9 mouse cellular contexts compared by ENCODE assay signal in genomic region chr13:47277000-47277823, GRCm38 (mm10).
DNase-seq lines count a peak whose midpoint lies in the region; ATAC-seq and TF ChIP-seq lines count a peak whose summit lies in the region.
"Had no signal": no experiment of that assay in that cellular context is flagged by ENCODE, and none has a peak within 500 bp of the region (broad histone marks: within the 10 kb centered on the region; RNA-seq: fewer than 3 reads in every experiment).

No protein-coding gene starts in this region.

- 24% methylated on average over 13 of the region's 13 CpGs for WGBS in midbrain, embryonic 11.5 days
- WGBS in midbrain, embryonic 13.5 days: 21% methylated on average over 13 of the region's 13 CpGs
- WGBS in heart, embryonic 11.5 days (ENCODE audit: insufficient replicate concordance): 13% methylated on average over 13 of the region's 13 CpGs

- H3K4me2 ChIP-seq in midbrain, embryonic 11.5 days: no peak overlapping the region
- H3K4me2 ChIP-seq in midbrain, embryonic 13.5 days (replicated peaks): no peak overlapping the region
- H3K4me2 ChIP-seq in heart, embryonic 11.5 days: peak overlapping the region; percentile 15

- no peak overlapping the region for H3K9ac ChIP-seq in midbrain, embryonic 11.5 days (ENCODE audit: low read length)
- H3K9ac ChIP-seq in midbrain, embryonic 13.5 days (replicated peaks): no peak overlapping the region
- no peak overlapping the region for H3K9ac ChIP-seq in heart, embryonic 11.5 days (ENCODE audit: low read depth, low read length)

- H3K27me3 ChIP-seq in midbrain, embryonic 11.5 days (ENCODE audit: control insufficient read depth, insufficient read depth, low read length): no peaks in the 10 kb centered on the region
- no peaks in the 10 kb centered on the region for H3K27me3 ChIP-seq in midbrain, embryonic 13.5 days
- H3K27me3 ChIP-seq in heart, embryonic 11.5 days (ENCODE audit: control insufficient read depth, insufficient read depth, low read length): no peaks in the 10 kb centered on the region
- H3K27me3 ChIP-seq: Patski had no signal

- no peak for TF ChIP-seq CTCF in left cerebral cortex, adult 2 months (IDR thresholded peaks at IDR 0.05)

- no peaks in the 10 kb centered on the region for H3K9me3 ChIP-seq in midbrain, embryonic 11.5 days (ENCODE audit: control insufficient read depth, low read length)
- no peaks in the 10 kb centered on the region for H3K9me3 ChIP-seq in midbrain, embryonic 13.5 days
- H3K9me3 ChIP-seq in heart, embryonic 11.5 days (replicated peaks; ENCODE audit: control insufficient read depth, low read length): no peaks in the 10 kb centered on the region

- peaks cover 31% of the 10 kb centered on the region for H3K4me1 ChIP-seq in midbrain, embryonic 11.5 days (ENCODE audit: control insufficient read depth, insufficient read depth, low read length)
- H3K4me1 ChIP-seq in midbrain, embryonic 13.5 days (replicated peaks): peaks cover 34% of the 10 kb centered on the region
- peaks cover 20% of the 10 kb centered on the region for H3K4me1 ChIP-seq in heart, embryonic 11.5 days (ENCODE audit: control insufficient read depth, insufficient read depth, low read length)

- H3K4me3 ChIP-seq in midbrain, embryonic 11.5 days (ENCODE audit: low read depth, low read length): no peak overlapping the region
- H3K4me3 ChIP-seq in midbrain, embryonic 13.5 days (replicated peaks): no peak overlapping the region
- no peak overlapping the region for H3K4me3 ChIP-seq in heart, embryonic 11.5 days (ENCODE audit: low read depth, low read length)
- H3K4me3 ChIP-seq in left cerebral cortex, adult 2 months: no peak overlapping the region
- H3K4me3 ChIP-seq: megakaryocyte, embryonic 14.5 days had no signal

- no peaks in the 10 kb centered on the region for H3K36me3 ChIP-seq in midbrain, embryonic 11.5 days (ENCODE audit: control insufficient read depth, insufficient read depth, low read length)
- no peaks in the 10 kb centered on the region for H3K36me3 ChIP-seq in midbrain, embryonic 13.5 days
- H3K36me3 ChIP-seq in heart, embryonic 11.5 days (ENCODE audit: control insufficient read depth, insufficient read depth, low read length): no peaks in the 10 kb centered on the region

- peak; percentile 97 for DNase-seq in midbrain, embryonic 11.5 days (ENCODE audit: low spot score, missing footprints)
- peak; percentile 40 to 52 for DNase-seq in kidney, postnatal 4 days
- DNase-seq in yolk sac, embryonic 10.5 days (ENCODE audit: low spot score): peak; percentile 67
- no peak for DNase-seq in left cerebral cortex, adult 2 months (ENCODE audit: extremely low spot score in 1 of 2, low spot score in 2 of 2)
- no peak for DNase-seq in thymus, postnatal 14 days

- ATAC-seq in midbrain, embryonic 11.5 days (ENCODE audit: low FRiP score): peak; percentile 13; the same call in 1 of the 2 replicates
- ATAC-seq in midbrain, embryonic 13.5 days: no peak
- no peak; the same call in 1 of the 2 replicates for ATAC-seq in heart, embryonic 11.5 days (replicated peaks; ENCODE audit: insufficient number of reproducible peaks, low FRiP score, low TSS enrichment)
- ATAC-seq: Patski had no signal

- H3K27ac ChIP-seq in midbrain, embryonic 11.5 days (ENCODE audit: low read depth, low read length): peak overlapping the region; percentile 68
- no peak overlapping the region for H3K27ac ChIP-seq in midbrain, embryonic 13.5 days
- peak overlapping the region; percentile 76 for H3K27ac ChIP-seq in heart, embryonic 11.5 days (ENCODE audit: low read depth, low read length)
- H3K27ac ChIP-seq in left cerebral cortex, adult 2 months: no peak overlapping the region

- intact Hi-C loops in left cerebral cortex, adult 2 months (cut with DNase I): no loop called here

Comparison
In these comparisons a context has a peak if more than half of its experiments do, and no peak if none do; other contexts are left out.
1. H3K27ac ChIP-seq: peak in midbrain, embryonic 11.5 days (single experiment) and heart, embryonic 11.5 days (single experiment); none in midbrain, embryonic 13.5 days (single experiment) and left cerebral cortex, adult 2 months (single experiment).
2. DNase-seq: peak in midbrain, embryonic 11.5 days (single experiment), kidney, postnatal 4 days (2 of 2) and yolk sac, embryonic 10.5 days (single experiment); none in left cerebral cortex, adult 2 months (0 of 2) and thymus, postnatal 14 days (single experiment).